Mouse (Mus musculus): Measurements from ENCODE around the gene Zfr2. TPM values are rescaled to one million over a fixed set of nuclear protein-coding genes. Genes with fewer than 3 reads are reported as not detected.
"Not testable (repeated sequence)": the region's sequence is repeated elsewhere in the genome, so short reads cannot be mapped to it uniquely, and the experiment has no call there.

Gene Zfr2
- polyA plus RNA-seq, 1 experiment from 2014 or later: 6.0 TPM

DNA sequence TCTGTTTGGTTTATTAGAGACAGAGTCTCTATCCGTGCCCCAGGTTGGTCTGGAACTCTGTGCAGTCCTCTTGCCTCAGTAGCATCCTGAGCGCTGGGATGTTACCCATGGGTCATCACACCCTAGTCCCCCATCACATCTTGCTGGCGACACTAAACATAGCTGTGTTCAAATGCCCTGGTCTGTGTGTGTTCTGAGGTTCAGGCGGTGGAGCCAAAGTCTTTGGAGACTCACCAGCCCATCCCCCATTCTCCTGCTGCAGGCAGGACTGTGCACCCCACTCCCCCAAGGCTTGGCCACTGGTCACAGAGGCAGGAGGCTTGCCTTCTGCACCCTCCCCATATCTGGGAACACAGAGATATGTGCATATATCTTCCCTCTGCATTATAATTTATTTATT lies 28.8 kb upstream of the Zfr2 start:
- no peak for ATAC-seq (replicated peaks; ENCODE audit: insufficient number of reproducible peaks, insufficient read depth, low FRiP score, low read depth)
- WGBS: 57% methylated on average over 4 of the region's 4 CpGs

DNA sequence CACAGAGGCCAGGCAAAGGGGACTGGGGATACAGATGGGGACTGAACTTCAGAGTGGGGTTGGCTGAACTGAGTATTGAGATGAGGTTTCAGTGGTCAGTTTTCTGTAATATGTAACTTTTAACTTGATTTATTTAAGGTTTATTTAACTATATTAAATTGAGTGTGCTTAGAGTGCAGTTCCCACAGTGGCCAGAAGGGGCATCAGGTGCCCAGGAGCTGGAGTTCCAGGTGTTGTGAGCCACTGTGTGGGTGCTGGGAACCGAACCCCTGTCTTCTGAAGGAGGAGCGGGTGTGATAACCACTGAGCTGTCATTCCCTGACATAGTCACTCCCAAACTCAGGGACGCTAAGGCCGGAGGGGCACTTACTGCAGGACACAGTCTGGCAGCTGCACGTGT lies 22.8 kb upstream of the Zfr2 start:
- H3K36me3 ChIP-seq: no peaks in the 10 kb centered on the region
- H3K27ac ChIP-seq: no peak overlapping the region
- no peak overlapping the region for H3K4me3 ChIP-seq
- no peak for ATAC-seq (replicated peaks; ENCODE audit: insufficient number of reproducible peaks, insufficient read depth, low FRiP score, low read depth)
- no peaks in the 10 kb centered on the region for H3K27me3 ChIP-seq
- H3K4me2 ChIP-seq: no peak overlapping the region
- 94% methylated on average over 5 of the region's 5 CpGs for WGBS
- H3K9me3 ChIP-seq (replicated peaks): no peaks in the 10 kb centered on the region; the same call in 1 of the 2 replicates
- H3K4me1 ChIP-seq (replicated peaks): no peaks in the 10 kb centered on the region
- no peak overlapping the region for H3K9ac ChIP-seq

More for the DNA sequence above, 28.8 kb upstream of the Zfr2 start:
- Histone ChIP-seq H3K27me3 (no peaks in the 10 kb centered on the region), H3K9ac (no peak overlapping the region), H3K36me3 (no peaks in the 10 kb centered on the region), H3K4me3 (no peak overlapping the region), H3K4me1 (replicated peaks) (peaks cover 46% of the 10 kb centered on the region), H3K9me3 (replicated peaks) (no peaks in the 10 kb centered on the region), H3K4me2 (no peak overlapping the region), H3K27ac (peak overlapping the region; percentile 98)

DNA sequence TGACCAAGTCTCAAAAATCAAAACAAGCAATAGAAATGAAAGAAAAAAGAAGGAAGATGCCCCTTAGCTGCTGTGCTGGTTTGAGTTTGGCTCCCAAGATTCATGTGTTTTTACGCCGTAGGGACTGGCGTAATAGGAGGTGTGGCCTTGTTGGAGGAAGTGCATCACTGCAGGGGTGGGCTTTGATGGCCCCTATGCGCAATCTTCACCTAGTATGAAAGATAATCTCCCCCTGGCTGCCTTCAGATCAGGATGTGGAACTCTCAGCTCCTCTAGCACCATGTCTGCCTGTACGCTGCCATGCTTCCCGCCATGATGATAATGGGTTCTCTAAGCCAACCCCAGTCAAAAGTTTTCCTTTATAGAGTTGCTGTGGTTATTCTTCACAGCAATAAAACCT lies 16.7 kb upstream of the Zfr2 start:
- H3K9ac ChIP-seq: no peak overlapping the region
- no peaks in the 10 kb centered on the region for H3K36me3 ChIP-seq
- WGBS: 87% methylated on average over 6 of the region's 6 CpGs
- peaks cover 10% of the 10 kb centered on the region; the same call in 1 of the 2 replicates for H3K27me3 ChIP-seq
- H3K4me1 ChIP-seq (replicated peaks): 0 out of 2 replicates have a peak, but pooled peaks cover 2% of the 10 kb centered on the region
- ATAC-seq (replicated peaks; ENCODE audit: insufficient number of reproducible peaks, insufficient read depth, low FRiP score, low read depth): no peak
- H3K27ac ChIP-seq: no peak overlapping the region
- H3K9me3 ChIP-seq (replicated peaks): no peaks in the 10 kb centered on the region
- H3K4me2 ChIP-seq: no peak overlapping the region
- H3K4me3 ChIP-seq: no peak overlapping the region

DNA sequence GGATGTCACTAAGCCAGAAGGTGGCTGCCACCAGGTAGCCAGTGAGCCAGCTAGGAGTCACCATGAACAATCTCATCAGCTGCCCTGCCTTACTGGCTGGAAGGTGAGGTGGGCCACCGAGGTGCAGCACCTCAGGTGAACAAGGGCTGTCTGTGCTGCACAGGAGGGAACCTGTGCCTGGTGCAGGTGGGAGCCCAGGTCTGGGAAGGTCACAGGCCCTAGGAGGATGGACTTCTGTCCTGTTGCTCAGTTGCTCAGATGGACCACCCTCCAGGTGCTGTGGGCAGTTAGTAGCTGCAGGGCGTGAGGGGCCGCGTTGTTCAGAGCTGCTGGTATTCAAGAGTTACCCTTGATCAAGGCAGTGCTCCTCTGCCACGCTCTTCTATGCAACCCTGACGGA lies 16.1 kb upstream of the Zfr2 start:
- H3K9me3 ChIP-seq (replicated peaks): no peaks in the 10 kb centered on the region
- H3K36me3 ChIP-seq: no peaks in the 10 kb centered on the region
- no peak overlapping the region for H3K27ac ChIP-seq
- H3K9ac ChIP-seq: no peak overlapping the region
- H3K27me3 ChIP-seq: peaks cover 10% of the 10 kb centered on the region; the same call in 1 of the 2 replicates
- no peak for ATAC-seq (replicated peaks; ENCODE audit: insufficient number of reproducible peaks, insufficient read depth, low FRiP score, low read depth)
- 83% methylated on average over 6 of the region's 6 CpGs for WGBS
- 0 out of 2 replicates have a peak, but pooled peaks cover 2% of the 10 kb centered on the region for H3K4me1 ChIP-seq (replicated peaks)
- H3K4me3 ChIP-seq: no peak overlapping the region
- H3K4me2 ChIP-seq: no peak overlapping the region

DNA sequence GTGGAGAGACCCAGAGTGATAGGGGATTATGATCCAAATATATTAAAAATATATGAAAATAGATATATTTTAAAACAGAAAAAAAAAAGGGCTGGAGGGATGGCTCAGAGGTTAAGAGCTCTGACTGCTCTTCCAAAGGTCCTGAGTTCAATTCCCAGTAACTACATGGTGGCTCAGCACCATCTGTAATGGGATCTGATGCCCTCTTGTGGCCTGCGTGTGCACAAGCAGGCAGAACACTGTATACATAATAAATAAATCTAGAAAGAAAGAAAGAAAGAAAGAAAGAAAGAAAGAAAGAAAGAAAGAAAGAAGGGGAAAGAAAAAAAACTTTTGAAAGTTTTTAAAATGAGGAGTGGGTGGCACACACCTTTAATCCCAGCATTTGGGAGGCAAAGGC lies 15.7 kb upstream of the Zfr2 start:
- not testable (repeated sequence) for H3K9ac ChIP-seq; H3K4me2 ChIP-seq; H3K36me3 ChIP-seq; H3K27me3 ChIP-seq; H3K4me3 ChIP-seq; H3K9me3 ChIP-seq (replicated peaks); H3K4me1 ChIP-seq (replicated peaks); H3K27ac ChIP-seq; ATAC-seq (replicated peaks; ENCODE audit: insufficient number of reproducible peaks, insufficient read depth, low FRiP score, low read depth)
- 32% methylated on average over 1 of the region's 1 CpGs for WGBS

DNA sequence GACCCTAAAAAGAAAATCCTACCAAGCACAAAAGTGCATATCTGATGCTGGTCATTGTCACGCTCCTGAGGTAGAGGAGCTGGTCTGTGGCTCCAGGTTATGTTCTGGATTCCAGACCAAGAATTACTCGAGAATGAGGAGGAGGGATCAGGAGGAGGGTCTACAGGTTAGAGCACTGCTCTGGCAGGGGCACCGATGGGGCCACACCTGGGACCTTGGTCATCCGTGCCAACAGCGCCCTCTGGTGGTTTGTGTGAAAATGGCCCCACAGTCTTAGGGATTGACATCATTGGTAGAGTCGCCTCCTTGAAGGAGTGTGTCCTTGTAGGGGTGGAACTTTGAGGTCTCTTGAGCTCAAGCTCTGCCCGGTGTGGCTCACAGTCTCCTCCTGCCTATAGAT lies 15.0 kb upstream of the Zfr2 start:
- peak; percentile 60; the same call in 1 of the 2 replicates for ATAC-seq (replicated peaks; ENCODE audit: insufficient number of reproducible peaks, insufficient read depth, low FRiP score, low read depth)
- H3K9me3 ChIP-seq (replicated peaks): no peaks in the 10 kb centered on the region
- 29% methylated on average over 7 of the region's 7 CpGs for WGBS

DNA sequence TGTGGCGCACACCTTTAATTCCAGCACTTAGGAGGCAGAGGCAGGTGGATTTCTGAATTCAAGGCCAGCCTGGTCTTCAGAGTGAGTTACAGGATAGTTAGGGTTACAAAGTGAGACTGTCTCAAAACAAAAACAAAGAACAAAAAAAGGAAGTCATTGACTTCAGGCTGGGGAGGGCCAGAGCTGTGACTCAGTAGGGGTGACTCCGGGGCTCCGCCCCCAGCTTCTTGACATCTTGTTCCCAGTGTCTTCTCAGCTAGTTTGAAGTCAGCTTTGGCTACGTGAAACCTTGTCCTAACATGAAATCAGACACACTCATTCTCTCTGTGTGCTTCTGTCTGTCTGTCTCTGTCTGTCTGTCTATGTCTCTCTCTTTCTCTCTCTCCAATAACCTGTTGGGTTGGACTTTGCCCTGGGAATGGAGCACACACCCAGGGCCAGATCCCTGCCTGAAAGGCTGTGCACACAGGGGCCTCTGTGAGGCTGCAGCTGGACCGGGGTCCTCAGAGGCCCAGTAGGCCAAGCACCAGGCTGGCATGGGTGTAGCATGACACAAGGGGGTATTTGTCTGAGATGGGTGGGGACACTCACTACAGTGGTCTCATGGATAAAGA lies 11.4 kb upstream of the Zfr2 start:
- Histone ChIP-seq H3K9me3 (replicated peaks) (no peaks in the 10 kb centered on the region), H3K4me2 (no peak overlapping the region), H3K4me3 (no peak overlapping the region), H3K27me3 (peaks cover 10% of the 10 kb centered on the region; the same call in 1 of the 2 replicates), H3K27ac (no peak overlapping the region), H3K4me1 (replicated peaks) (0 out of 2 replicates have a peak, but pooled peaks cover 2% of the 10 kb centered on the region), H3K9ac (no peak overlapping the region), H3K36me3 (no peaks in the 10 kb centered on the region)
- 80% methylated on average over 5 of the region's 5 CpGs for WGBS
- ATAC-seq (replicated peaks; ENCODE audit: insufficient number of reproducible peaks, insufficient read depth, low FRiP score, low read depth): no peak

More for the DNA sequence above, 15.0 kb upstream of the Zfr2 start:
- H3K36me3 ChIP-seq: no peaks in the 10 kb centered on the region
- no peak overlapping the region for H3K4me3 ChIP-seq
- no peak overlapping the region for H3K27ac ChIP-seq
- peaks cover 10% of the 10 kb centered on the region; the same call in 1 of the 2 replicates for H3K27me3 ChIP-seq
- H3K9ac ChIP-seq: no peak overlapping the region
- H3K4me1 ChIP-seq (replicated peaks): 0 out of 2 replicates have a peak, but pooled peaks cover 2% of the 10 kb centered on the region
- H3K4me2 ChIP-seq: no peak overlapping the region

DNA sequence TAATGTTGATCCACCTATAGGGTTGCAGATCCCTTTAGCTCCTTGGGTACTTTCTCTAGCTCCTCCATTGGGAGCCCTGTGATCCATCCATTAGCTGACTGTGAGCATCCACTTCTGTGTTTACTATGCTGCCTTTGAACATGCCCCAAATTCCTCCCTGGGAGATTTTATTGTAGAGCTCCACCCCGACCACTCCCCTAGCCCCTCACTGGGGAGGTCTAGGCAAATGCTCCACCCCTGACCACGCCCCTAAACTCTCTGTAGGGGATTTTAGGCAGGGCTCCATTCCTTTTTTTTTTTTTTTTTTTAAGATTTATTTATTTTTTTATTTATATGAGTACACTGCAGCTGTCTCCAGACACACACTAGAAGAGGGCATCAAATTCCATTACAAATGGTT lies 9.2 kb upstream of the Zfr2 start:
- H3K9ac ChIP-seq; ATAC-seq (replicated peaks; ENCODE audit: insufficient number of reproducible peaks, insufficient read depth, low FRiP score, low read depth); H3K27ac ChIP-seq; H3K9me3 ChIP-seq (replicated peaks); H3K4me2 ChIP-seq; H3K36me3 ChIP-seq; H3K4me1 ChIP-seq (replicated peaks); H3K4me3 ChIP-seq: not testable (repeated sequence)
- H3K27me3 ChIP-seq: peaks cover 12% of the 10 kb centered on the region
- 54% methylated on average over 2 of the region's 2 CpGs for WGBS

DNA sequence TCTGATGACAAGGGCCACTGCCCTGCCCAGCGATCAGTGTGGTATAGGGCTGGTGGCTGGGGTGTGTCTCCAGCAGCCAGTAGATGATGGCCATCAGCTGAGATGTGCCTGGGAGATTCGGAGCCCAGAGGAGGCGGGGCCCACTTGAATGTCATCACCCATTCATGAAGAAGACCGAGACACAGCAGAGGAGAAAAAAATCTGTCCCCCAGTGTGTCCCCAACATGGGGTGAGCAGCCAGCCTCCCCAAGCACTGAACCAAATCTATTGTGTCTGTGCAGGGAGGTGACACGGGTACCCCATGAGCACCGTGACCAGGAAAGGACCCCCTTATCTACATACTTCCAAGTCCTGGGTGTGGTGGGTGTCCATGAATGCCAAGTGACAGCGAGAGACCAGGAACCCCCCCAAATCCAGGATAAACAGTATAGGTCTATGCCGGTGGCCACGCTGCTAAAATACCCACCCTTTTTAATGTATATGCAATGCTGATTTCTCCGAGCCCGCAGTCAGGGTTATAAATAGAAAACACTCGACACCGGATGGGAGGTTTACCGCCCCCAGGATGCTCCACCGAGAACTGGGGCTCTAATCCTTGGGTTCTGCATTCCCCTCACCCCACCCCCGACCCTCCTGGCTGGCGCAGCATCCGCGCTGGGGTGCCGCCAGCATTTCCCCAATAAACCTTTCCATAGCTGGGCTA lies 3.1 kb upstream of the Zfr2 start:
- no peak for ATAC-seq (replicated peaks; ENCODE audit: insufficient number of reproducible peaks, insufficient read depth, low FRiP score, low read depth)
- H3K36me3 ChIP-seq: no peaks in the 10 kb centered on the region
- peak overlapping the region; percentile 27 for H3K9ac ChIP-seq
- peaks cover 43% of the 10 kb centered on the region for H3K27me3 ChIP-seq
- peaks cover 26% of the 10 kb centered on the region for H3K4me1 ChIP-seq (replicated peaks)
- WGBS: 11% methylated on average over 20 of the region's 20 CpGs
- H3K4me2 ChIP-seq: peak overlapping the region; percentile 54
- H3K4me3 ChIP-seq: peak overlapping the region; percentile 18
- no peaks in the 10 kb centered on the region for H3K9me3 ChIP-seq (replicated peaks)
- no peak overlapping the region for H3K27ac ChIP-seq

DNA sequence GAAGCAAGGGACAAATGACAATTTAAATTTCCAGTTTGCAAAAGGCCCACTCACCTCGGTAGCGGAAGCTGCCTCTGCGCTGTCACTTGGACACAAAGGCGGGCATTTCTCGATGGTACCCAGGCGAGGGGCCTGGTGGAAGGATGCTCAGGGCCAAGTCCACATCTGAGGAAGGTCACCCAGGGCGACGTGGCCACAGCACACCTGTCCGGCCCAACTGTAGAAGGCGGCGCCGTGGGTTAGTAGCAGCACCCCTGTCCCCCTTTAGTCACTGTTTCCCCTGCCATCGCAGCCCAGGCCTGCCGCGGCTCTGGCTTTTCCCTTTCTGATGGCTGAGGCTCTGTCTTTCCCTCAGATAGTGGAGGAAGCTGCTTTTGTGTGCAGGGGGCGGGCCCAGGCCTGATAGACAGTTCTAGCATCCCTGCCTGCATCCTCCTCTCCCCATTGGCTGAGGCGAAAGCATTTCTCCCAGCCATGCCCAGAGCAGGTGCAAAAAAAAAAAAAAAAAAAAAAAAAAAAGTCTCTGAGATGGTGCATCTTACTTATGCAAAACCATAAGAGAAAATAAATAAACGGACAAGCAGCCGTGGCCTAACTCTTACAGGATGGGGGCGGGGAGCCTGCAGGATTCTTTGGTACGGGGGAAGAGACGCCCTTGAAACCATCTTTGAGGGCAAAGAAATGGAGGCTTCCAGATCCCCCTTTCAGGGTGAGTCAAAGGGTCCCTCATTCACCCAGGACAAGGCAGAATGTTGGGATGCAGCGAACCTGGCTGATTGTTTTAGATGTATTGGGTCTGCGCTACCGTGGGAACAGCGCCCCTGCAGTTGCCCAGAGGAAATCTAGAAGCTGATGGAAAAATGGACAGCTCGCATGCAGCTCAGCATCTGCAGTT lies 2.3 kb upstream of the Zfr2 start, which contains the start of gene Atcay:
Atcay (minus strand) TSS at position 396 of the 895 bp plus-strand sequence.
- Histone ChIP-seq H3K4me3 (peak within 1 kb of the TSS; percentile 18), H3K9ac (peak within 1 kb of the TSS; percentile 27), H3K9me3 (replicated peaks) (no peaks in the 10 kb centered on the region), H3K27me3 (peaks cover 43% of the 10 kb centered on the region), H3K4me2 (peak within 1 kb of the TSS; percentile 54), H3K36me3 (no peaks in the 10 kb centered on the region), H3K27ac (no peak within 1 kb of the TSS), H3K4me1 (replicated peaks) (peaks cover 26% of the 10 kb centered on the region)
- ATAC-seq (replicated peaks; ENCODE audit: insufficient number of reproducible peaks, insufficient read depth, low FRiP score, low read depth): no peak
- 10% methylated on average over 27 of the region's 27 CpGs for WGBS

DNA sequence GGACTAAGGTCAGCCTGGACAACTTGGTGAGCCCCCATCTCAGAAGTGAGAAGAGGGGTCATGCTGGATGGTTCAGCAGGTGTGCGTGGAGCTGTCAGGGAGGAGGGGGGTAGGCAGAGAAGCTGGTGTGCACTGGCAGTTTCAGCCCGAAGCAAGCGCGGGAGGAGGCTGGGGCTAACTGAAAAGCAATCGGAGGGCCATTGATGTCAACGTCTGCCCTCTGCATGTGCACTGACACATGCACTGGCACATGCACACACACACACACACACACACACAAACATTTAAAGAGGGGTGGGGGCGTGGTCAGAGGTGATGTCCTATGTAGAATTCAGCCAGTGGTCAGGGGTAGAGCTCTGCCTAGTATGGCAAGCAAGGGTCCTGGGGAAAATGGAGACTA lies 1.5 kb upstream of the Zfr2 start:
- no peak overlapping the region for H3K27ac ChIP-seq
- H3K4me3 ChIP-seq: no peak overlapping the region
- no peak for ATAC-seq (replicated peaks; ENCODE audit: insufficient number of reproducible peaks, insufficient read depth, low FRiP score, low read depth)
- H3K36me3 ChIP-seq: no peaks in the 10 kb centered on the region
- H3K27me3 ChIP-seq: peaks cover 43% of the 10 kb centered on the region
- WGBS: 44% methylated on average over 7 of the region's 7 CpGs
- no peaks in the 10 kb centered on the region for H3K9me3 ChIP-seq (replicated peaks)
- no peak overlapping the region for H3K4me2 ChIP-seq
- peaks cover 26% of the 10 kb centered on the region for H3K4me1 ChIP-seq (replicated peaks)
- H3K9ac ChIP-seq: no peak overlapping the region
